Mouse (Mus musculus) lung, embryonic 14.5 days (tissue): ENCODE measurements at regions not wholly inside any gene's neighbourhood (a gene's known extent, or its start where the extent isn't known, plus 50 kb on each side); places are given as distances from the start of the nearest gene placed in this dataset.

Experiments used
- ATAC-seq: fragments of 200-750 bp; cut with Nextera tagmentation; 2 replicates; pipeline ENCODE4 v1.8.0; 2017; ENCODE audit warnings: mild to moderate bottlenecking, moderate TSS enrichment, moderate library complexity; ENCODE audit not compliant: insufficient read depth
- DNase-seq: peaks from one replicate; pipeline ENCODE4 v3.0.0-alpha.2; 2015
- H3K27ac ChIP-seq: fragments of 300-500 bp; sonication (generic); 2 replicates; pipeline ENCODE4 v1.5.1; 2014; ENCODE audit warnings: low read depth, mild to moderate bottlenecking, moderate library complexity
- H3K27me3 ChIP-seq: fragments of 300-500 bp; sonication (generic); 2 replicates; pipeline ENCODE4 v1.6.1; 2014; ENCODE audit warnings: low read length, control low read depth; ENCODE audit not compliant: insufficient read depth
- H3K36me3 ChIP-seq: fragments of 300-500 bp; sonication (generic); 2 replicates; pipeline ENCODE4 v1.6.1; 2014; ENCODE audit warnings: control low read depth; ENCODE audit not compliant: insufficient read depth
- H3K4me1 ChIP-seq: fragments of 300-500 bp; sonication (generic); 2 replicates; pipeline ENCODE4 v1.6.1; 2014; ENCODE audit warnings: antibody characterized with exemption, control low read depth; ENCODE audit not compliant: insufficient read depth
- H3K4me2 ChIP-seq: fragments of 300-500 bp; sonication (generic); 2 replicates; pipeline ENCODE4 v1.6.1; 2014; ENCODE audit warnings: mild to moderate bottlenecking
- H3K4me3 ChIP-seq: fragments of 300-500 bp; sonication (generic); 2 replicates; pipeline ENCODE4 v1.5.1; 2014; ENCODE audit warnings: low read depth, low read length
- H3K9ac ChIP-seq: fragments of 300-500 bp; sonication (generic); 2 replicates; pipeline ENCODE4 v1.6.1; 2014
- H3K9me3 ChIP-seq: fragments of 300-500 bp; sonication (generic); 2 replicates; pipeline ENCODE4 v1.6.1; 2016; ENCODE audit warnings: low read depth, low read length, control low read depth
- CTCF ChIP-seq: IDR thresholded peaks from 2 replicates; pipeline ENCODE4 v1.5.1; 2016; ENCODE audit warnings: antibody characterized with exemption, low read depth
- WGBS: fragments of 180-500 bp; shearing (Covaris S2); extraction: QIAGEN DNeasy Blood & Tissue Kit; methylation state at CpG from one replicate; pipeline ENCODE4 v1.1.7; 2014; 5-methylcytosine and 5-hydroxymethylcytosine counted together

DNA sequence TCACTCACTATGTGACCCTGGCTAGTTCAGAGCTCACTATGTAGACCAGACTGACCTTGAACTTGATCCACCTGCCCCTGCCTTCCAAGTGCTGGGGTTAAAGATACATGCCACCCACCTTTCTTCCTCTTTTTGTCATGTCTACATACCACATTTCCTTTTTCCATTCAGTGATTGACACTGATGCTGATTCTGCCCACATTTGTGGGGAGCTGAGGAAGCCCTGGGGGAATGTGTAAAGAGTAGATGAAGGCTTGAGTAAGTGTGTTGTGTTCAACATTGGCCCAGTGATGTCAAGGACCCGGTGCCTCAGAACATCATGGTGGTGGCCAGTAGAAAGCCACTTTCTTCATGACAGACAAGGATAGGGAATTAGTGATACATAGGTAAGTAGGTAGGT is 201.3 kb downstream of the Rpap3 start:
- TF ChIP-seq CTCF = no peak
- Histone ChIP-seq H3K27me3 (no peaks in the 10 kb centered on the region), H3K27ac (no peak overlapping the region), H3K4me1 (no peaks in the 10 kb centered on the region), H3K9me3 (peaks cover 2% of the 10 kb centered on the region; the same call in 1 of the 2 replicates), H3K36me3 (no peaks in the 10 kb centered on the region), H3K9ac (no peak overlapping the region), H3K4me3 (no peak overlapping the region), H3K4me2 (no peak overlapping the region)
- DNase-seq (no peak), ATAC-seq (no peak)
- WGBS = 90% methylated on average over 1 of the region's 1 CpGs

DNA sequence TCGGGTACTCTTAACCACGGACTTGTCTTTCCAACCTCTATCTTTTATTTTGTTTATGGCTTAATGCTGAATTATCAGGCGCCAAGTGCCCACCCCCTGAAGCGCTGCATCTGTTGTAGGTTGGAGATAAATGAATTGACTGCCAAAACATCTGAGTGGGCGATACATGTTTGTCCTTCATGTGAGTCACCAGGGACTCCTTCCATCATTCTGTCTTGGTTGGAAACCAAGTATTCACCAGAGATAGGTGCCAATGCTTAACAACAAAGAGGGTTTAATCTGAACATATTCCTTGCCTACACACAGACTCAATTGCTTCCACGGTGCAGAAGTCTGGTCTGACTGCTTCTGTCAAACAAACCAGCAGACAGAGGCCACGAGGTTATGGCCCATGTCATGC is 203.6 kb downstream of the Rpap3 start:
- Histone ChIP-seq H3K9ac (no peak overlapping the region), H3K36me3 (no peaks in the 10 kb centered on the region), H3K27me3 (no peaks in the 10 kb centered on the region), H3K4me2 (no peak overlapping the region), H3K4me1 (no peaks in the 10 kb centered on the region), H3K4me3 (no peak overlapping the region), H3K27ac (no peak overlapping the region), H3K9me3 (peaks cover 2% of the 10 kb centered on the region; the same call in 1 of the 2 replicates)
- ATAC-seq (no peak), DNase-seq (no peak)
- TF ChIP-seq CTCF = no peak
- 78% methylated on average over 7 of the region's 7 CpGs for WGBS

DNA sequence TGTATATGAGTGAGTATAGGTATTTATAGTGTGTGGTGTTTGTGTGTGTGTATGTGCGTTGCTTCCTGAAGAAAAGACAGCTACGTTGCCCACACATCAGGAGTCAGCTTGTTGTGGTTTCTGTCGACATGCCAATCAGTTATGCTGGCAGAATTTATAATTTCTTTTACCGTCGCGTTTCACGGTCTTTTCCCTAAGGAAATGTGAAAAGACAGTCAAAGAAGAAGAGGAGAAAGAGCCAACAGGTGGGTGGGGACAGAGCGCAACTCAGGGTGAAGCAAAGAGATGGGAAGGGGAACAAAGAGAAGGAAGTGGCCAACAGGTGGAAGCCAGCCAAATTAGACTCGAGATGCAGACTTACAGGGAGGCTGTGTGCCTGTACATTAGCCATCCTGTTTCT is 204.2 kb downstream of the Rpap3 start:
- H3K27me3 ChIP-seq = no peaks in the 10 kb centered on the region
- 87% methylated on average over 9 of the region's 9 CpGs for WGBS
- TF ChIP-seq CTCF = no peak
- H3K4me3 ChIP-seq = no peak overlapping the region
- DNase-seq = no peak
- H3K4me2 ChIP-seq = no peak overlapping the region
- ATAC-seq = no peak
- peaks cover 2% of the 10 kb centered on the region; the same call in 1 of the 2 replicates for H3K9me3 ChIP-seq
- no peak overlapping the region for H3K9ac ChIP-seq
- no peaks in the 10 kb centered on the region for H3K36me3 ChIP-seq
- no peaks in the 10 kb centered on the region for H3K4me1 ChIP-seq
- no peak overlapping the region for H3K27ac ChIP-seq

DNA sequence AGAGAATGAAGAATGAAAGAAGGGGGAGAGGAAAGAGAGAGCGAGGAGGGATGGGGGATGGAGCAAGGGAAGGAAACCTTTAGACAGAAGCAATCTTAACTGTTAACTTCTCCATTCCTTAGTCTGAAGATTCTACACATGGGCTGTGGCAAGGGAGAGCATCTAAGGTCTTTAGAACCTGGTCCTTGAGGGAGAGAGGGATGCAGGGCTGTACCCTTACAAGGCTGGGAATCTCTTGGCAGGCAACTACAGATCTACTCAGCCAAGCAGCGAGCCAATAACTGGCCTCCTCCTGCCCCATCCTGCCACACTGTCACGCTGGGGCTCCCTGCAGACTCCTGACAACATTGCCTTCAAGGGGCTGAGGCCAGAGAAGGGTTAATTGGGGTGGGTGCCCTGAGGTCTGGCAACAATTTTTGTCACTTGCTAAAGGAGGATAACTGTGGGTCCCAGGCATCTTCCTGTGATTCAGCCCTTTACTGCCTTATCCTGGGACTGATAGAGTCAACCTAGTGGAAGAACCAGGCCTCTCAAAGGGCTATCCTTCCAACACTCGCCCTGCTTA is 205.7 kb downstream of the Rpap3 start:
- TF ChIP-seq CTCF = no peak
- no peaks in the 10 kb centered on the region for H3K36me3 ChIP-seq
- WGBS = 75% methylated on average over 4 of the region's 4 CpGs
- ATAC-seq (no peak), DNase-seq (no peak)
- H3K9me3 ChIP-seq = peaks cover 2% of the 10 kb centered on the region; the same call in 1 of the 2 replicates
- H3K27me3 ChIP-seq = no peaks in the 10 kb centered on the region
- no peak overlapping the region for H3K9ac ChIP-seq
- no peaks in the 10 kb centered on the region for H3K4me1 ChIP-seq
- H3K4me3 ChIP-seq = no peak overlapping the region
- H3K27ac ChIP-seq = no peak overlapping the region
- H3K4me2 ChIP-seq = no peak overlapping the region

DNA sequence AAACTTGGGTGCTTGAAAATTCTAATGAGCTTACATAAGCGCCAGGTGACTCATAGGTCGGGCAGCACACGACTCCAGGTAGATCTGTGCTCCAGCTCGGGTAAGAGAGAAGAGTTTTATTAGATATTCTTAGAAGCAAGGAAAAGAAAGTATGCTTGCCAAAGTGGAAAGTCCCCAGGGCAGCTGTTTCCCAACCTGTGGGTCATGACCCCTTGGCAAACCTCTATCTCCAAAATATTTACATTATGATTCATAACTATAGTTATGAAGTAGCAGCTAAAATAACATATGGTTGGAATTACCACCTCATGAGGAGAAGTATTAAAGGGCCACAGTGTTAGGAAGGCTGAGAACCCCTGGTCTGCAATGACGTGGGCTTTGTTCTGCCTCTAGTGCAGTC is 206.4 kb downstream of the Rpap3 start:
- Histone ChIP-seq H3K4me1 (no peaks in the 10 kb centered on the region), H3K27me3 (no peaks in the 10 kb centered on the region), H3K9ac (no peak overlapping the region), H3K4me3 (no peak overlapping the region), H3K36me3 (no peaks in the 10 kb centered on the region), H3K4me2 (no peak overlapping the region), H3K27ac (no peak overlapping the region), H3K9me3 (peaks cover 2% of the 10 kb centered on the region; the same call in 1 of the 2 replicates)
- 65% methylated on average over 5 of the region's 5 CpGs for WGBS
- TF ChIP-seq CTCF = no peak
- DNase-seq (no peak), ATAC-seq (no peak)

DNA sequence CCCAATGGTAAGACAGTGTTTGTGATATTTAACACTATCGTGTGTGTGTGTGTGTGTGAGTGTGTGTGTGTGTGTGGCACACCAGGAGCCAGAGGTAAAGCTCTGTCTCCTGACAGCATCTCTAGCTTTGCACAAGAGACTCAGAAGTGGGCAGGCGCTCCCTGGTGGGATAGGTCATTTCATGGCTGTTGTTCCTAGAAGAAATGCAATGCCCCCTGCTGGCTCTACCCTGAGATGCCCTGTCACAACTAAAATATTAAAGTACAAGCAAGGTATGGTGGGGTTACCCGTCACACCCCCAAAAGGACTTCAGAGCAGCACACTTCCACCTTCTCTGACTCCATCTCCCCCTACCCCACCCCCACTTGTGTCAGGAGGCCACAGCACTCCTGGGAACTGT is 207.2 kb downstream of the Rpap3 start:
- ATAC-seq = no peak
- no peaks in the 10 kb centered on the region for H3K4me1 ChIP-seq
- H3K27me3 ChIP-seq = no peaks in the 10 kb centered on the region
- H3K36me3 ChIP-seq = no peaks in the 10 kb centered on the region
- H3K4me2 ChIP-seq = no peak overlapping the region
- H3K27ac ChIP-seq = no peak overlapping the region
- TF ChIP-seq CTCF = no peak; the same call in 1 of the 2 replicates
- H3K9ac ChIP-seq = no peak overlapping the region
- WGBS = 78% methylated on average over 3 of the region's 3 CpGs
- peaks cover 2% of the 10 kb centered on the region; the same call in 1 of the 2 replicates for H3K9me3 ChIP-seq
- no peak overlapping the region for H3K4me3 ChIP-seq
- no peak for DNase-seq

DNA sequence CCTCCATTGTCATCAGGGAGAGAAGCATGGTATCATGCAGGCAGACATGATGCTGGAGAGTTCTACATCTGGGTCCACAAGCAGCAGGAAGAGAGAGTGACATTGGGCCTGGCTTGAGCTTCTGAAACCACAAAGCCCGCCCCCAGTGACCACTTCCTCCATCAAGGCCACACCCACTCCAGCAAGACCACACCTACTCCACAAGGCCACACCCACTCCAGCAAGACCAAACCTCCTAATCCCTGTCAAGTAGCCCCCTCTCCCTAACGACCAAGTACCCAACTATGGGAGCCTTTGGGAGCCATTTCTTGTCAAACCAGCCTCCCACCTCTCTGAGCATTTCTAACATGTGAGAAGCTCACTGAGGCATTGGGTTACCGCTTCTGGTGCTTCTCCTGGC is 209.6 kb downstream of the Rpap3 start:
- Histone ChIP-seq H3K4me2 (no peak overlapping the region), H3K9ac (no peak overlapping the region), H3K27ac (no peak overlapping the region), H3K4me3 (no peak overlapping the region), H3K27me3 (no peaks in the 10 kb centered on the region), H3K4me1 (no peaks in the 10 kb centered on the region), H3K36me3 (no peaks in the 10 kb centered on the region), H3K9me3 (no peaks in the 10 kb centered on the region)
- no peak for TF ChIP-seq CTCF
- ATAC-seq (no peak), DNase-seq (no peak)
- 80% methylated on average over 3 of the region's 3 CpGs for WGBS

DNA sequence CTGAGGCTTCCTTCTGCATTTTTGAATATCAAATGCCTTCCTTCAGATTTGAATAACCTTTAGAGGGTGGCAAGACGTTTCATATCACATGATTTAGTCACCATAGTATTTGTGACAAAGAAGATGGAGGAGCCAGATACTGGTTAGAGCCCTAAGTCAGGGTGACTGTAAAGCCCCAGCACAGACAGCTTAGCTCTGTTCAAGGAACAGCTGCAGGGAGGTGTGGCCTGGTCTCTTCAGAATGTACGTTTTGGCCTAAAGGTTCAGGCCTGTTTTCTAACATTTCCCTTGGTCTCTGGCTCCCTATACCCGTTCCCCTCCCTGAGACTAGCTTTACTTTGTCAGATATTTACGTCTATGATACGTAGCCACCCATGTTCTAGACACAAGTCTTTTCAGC is 212.3 kb downstream of the Rpap3 start:
- Histone ChIP-seq H3K4me1 (no peaks in the 10 kb centered on the region), H3K4me3 (no peak overlapping the region), H3K36me3 (no peaks in the 10 kb centered on the region), H3K4me2 (no peak overlapping the region), H3K9ac (no peak overlapping the region), H3K27me3 (no peaks in the 10 kb centered on the region), H3K27ac (no peak overlapping the region), H3K9me3 (no peaks in the 10 kb centered on the region)
- ATAC-seq (no peak), DNase-seq (no peak)
- 73% methylated on average over 5 of the region's 5 CpGs for WGBS
- TF ChIP-seq CTCF = no peak
